Mouse (Mus musculus): ENCODE results near the gene Brca1. TPM values are rescaled to one million over a fixed set of nuclear protein-coding genes. Genes with fewer than 3 reads are reported as not detected.
A peak's percentile ranks its signal among the peaks of the same experiment; 100 is the strongest.
"Not testable (repeated sequence)": the region's sequence is repeated elsewhere in the genome, so short reads cannot be mapped to it uniquely, and the experiment has no call there.

The Brca1 gene
- 3.5 and 3.9 TPM in 2 replicates for total RNA-seq (2021)
- long read RNA-seq: 0 reads

GRCm38 (mm10) chr11:101551751-101552475 lies at the start of gene Brca1, which contains the start of gene Nbr1:
Gene Brca1 (minus strand): TSS chr11:101551955.
Gene Nbr1 (plus strand): TSS chr11:101552149.
- DNase-seq: peak; percentile 92

DNA sequence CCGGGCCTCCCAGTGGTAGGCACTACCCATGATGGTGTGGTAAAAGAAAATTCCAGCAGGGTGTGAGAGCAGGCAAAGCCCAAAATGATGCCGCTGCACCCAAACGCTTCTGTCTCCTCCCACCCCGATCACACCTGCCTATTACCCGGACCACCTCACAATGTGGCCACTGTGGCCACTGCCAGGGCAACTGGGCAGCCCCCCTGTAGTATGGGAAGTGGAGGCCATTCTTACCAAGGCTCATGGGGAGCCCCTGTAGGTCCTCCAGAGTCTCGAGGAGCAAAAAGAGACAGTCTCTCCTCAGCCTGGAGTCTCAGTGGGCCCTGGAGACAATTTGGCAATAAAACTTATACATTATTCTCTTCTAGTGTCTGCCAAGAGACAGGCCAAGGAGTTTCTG lies 47.4 kb upstream of the Brca1 start, which contains the start of gene Gm11634:
Gene Gm11634, minus strand, starts transcription at position 101 of the 400 bp plus-strand sequence.
- no peak for DNase-seq

DNA sequence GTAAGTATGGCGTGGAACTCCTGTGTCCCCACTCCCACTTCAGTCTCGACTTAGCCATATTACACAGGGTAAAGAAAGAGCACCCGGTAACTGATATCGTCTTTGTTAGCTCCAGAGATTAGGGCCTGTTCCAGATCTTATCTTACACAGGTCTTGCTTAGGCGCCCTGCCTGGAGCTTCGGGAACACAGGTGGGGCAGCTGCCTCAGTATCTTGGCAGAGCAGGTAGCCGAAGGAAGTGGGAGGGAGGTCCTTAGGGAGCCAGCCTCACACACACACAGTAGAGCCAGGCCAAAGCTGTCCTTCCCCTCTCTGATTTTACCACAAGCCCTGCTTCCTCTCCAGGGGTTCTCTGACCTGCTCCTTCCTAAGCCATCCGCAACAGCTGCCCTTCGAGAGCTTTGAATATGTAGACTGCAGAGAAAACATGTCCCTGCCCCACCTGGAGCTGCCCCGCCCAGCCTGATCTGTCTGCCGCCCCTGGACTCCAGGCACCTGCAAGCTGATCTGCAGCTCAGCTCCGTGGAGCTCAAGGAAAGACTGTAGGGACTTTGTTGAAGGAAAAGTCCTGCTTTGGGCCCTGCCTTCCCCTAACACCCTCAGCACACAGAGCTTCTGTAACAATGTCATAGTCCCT lies 38.4 kb upstream of the Brca1 start:
- DNase-seq: no peak

- DNase-seq: peak; percentile 56
Measured at GRCm38 (mm10) chr11:101589444-101589843, 37.7 kb upstream of the Brca1 start.

DNA sequence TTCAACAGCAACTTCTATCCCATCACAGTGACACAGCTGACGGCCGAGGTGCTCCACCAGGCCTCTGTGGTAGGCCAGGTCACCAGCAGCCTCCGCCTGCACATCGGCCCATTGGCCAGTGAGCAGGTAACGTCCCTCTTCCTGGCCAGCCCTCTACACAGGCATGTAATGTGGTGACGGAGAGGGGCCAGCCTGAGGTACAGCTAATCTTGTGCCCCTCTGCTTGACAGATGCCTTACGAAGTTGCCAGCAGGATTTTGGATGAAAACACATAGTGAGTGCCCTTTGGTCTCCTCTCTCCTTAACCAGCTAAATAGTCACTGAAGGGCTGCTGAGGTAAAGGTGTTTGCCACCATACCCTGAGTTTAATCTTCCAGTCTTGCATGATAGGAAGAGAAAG lies 37.1 kb upstream of the Brca1 start:
- no peak for DNase-seq

GRCm38 (mm10) chr11:101587676-101588075 lies 35.9 kb upstream of the Brca1 start:
- DNase-seq: no peak

GRCm38 (mm10) chr11:101585805-101586204 lies 34.0 kb upstream of the Brca1 start:
- no peak for DNase-seq

- DNase-seq: not testable (repeated sequence)
Measured at GRCm38 (mm10) chr11:101585031-101585430, 33.3 kb upstream of the Brca1 start.

DNA sequence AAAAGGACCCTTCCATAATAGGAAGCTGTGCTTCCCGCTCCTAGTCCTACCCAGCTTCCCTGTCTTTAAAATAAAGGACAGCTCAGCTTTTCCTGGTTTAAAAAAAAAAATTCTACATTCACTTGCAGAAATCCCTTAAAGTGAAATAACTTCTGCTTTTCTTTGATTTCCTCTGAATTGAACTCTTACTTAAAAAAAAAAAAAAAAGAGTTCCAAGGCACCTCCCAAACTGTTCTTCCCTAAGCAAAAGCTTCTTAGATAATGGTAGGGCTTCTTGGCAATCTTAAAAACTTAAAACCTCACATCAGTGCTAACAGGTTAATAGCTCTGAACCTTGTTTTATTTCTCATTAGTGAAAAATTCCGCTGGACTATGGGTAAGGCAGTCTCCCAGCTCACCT lies 31.4 kb upstream of the Brca1 start:
- DNase-seq: no peak

GRCm38 (mm10) chr11:101582054-101583035 lies 30.6 kb upstream of the Brca1 start, which contains the start of gene Tmem106a:
Gene Tmem106a (plus strand): TSS chr11:101582242.
- DNase-seq: peak; percentile 76

DNA sequence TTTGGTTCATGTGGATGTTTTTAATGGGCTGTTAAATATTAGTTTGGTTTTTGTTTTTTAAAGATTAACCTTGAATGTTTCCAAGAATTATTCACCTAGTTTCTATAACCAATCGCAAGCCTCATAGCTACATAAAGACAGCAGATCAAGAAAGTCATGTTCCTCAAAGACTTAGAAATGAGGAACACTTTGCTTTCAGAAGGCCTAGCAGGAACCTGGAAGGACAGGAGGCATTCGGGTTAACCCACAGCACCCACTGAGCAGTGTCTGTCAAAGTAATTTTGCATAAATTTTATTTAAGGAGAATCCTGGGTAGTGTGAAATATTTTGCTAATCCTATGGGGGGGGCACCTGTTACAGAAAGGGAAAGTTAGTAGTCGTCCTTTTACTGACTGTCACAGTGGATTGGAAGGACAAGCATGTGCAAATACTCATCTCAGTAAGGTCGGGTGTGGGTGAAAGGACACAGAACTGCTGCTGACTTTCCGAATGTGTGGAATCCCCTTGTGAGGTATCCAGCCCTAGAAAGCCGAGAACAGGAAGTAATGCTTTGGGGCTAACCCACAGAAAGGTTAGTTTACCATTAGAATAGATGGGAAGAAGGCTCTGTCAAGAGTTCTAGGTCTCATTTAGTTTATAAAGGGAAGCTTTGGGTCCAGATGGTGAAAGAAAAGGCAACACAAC lies 29.5 kb upstream of the Brca1 start:
- DNase-seq: no peak

DNA sequence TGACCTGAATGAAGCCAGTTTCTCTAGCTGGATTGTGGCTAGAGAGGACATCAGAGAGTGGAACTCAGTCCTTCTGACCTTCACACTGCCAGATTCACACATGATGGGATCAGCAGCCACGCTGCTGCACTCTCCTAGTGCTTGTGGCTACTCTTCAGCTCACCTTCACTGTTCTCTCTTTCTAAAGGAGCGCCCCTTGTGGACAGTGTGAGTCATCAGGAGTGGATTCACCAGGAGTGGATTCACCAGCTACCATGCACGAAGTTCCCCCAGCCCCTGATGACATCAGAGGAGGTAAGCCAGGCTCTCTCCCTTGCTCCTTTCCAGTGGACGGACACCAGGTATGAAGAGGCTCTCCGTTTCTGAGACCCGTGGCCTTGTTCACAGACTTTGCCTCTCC lies 24.4 kb upstream of the Brca1 start:
- no peak for DNase-seq

GRCm38 (mm10) chr11:101568421-101568820 lies 16.7 kb upstream of the Brca1 start:
- DNase-seq: no peak

DNA sequence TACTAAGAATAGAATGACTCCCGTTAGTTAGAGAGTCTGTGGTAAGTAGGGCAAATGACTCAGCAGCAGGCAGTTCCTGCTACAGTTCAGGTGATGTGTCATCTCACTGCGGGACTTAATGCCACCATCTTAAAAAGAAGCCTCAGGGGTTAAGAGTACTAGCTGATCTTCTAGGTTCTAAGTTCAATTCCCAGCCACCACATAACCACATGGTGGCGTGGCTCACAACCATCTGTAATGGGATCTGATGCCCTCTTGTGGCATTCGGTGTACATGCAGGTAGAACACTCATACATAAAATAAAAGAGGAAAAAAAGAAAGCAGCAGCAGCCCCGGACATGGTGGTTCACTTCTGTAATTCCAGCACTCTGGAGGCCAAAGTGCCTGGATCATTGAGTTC lies 10.6 kb upstream of the Brca1 start:
- no peak for DNase-seq

DNA sequence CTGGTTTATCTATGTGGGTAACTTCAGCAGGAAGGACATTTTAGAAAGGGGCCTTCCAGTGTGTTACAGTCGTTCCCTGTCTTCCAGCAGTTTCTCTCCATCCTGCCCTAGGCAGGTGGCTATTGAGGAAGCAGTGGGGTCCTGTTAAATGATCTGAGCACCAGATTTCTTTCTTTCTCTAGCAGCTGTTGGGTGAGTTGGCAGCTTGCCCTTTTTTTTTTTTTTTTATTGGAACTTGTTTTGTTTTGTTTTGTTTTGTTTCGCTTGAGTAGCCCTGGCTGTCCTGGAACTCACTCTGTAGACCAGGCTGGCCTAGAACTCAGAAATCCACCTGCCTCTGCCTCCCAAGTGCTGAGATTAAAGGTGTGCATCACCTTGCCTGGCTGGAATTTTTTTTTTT lies 5.2 kb upstream of the Brca1 start:
- DNase-seq: no peak

- no peak for DNase-seq
Measured at GRCm38 (mm10) chr11:101556541-101556940, 4.8 kb upstream of the Brca1 start.

GRCm38 (mm10) chr11:101553354-101553930 lies 1.7 kb upstream of the Brca1 start:
- DNase-seq: no peak

DNA sequence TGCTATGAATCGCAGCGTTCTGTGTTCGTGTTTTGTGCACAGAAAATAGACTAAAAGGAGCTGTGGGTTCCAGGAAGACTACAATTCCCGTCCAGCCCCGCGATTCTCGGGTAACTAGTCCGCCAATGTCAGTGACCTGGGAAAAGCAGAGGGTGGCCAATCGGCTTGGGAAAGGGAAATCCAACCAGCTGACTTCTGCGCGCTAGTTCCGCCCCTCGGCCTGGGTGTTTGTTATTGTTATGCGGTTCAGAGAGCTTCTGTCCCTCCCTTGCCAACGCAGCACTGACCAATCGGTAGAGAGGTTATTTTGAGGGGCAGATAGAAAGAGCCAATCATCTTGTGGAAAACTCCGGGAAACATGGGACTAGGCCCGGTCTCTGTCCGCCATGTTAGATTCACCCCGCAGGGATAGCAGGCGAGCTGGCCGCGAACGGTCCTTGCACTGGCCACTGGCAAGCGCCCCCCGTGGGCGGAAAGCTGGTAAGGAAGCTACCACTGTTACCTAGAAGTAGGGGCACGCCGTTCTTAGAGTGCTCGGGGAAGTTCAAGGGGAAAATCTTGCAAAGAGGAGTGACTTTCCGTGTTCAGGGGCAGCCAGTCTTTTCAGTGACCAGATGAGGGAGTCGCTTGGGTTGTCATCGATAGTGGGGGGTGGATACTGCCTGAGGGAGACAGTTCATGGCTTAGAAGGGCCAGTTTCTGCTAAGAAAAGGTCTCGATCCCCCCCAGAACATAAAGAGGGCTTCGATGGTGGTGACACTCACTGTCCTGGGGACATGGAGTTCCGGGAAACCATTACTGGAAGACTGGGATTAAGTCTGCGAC lies 933 bp upstream of the Brca1 start:
- peak; percentile 89 for DNase-seq

GRCm38 (mm10) chr11:101548526-101548925 lies 3.2 kb downstream of the Brca1 start:
- DNase-seq: no peak

GRCm38 (mm10) chr11:101544132-101544531 lies 7.6 kb downstream of the Brca1 start:
- no peak for DNase-seq

DNA sequence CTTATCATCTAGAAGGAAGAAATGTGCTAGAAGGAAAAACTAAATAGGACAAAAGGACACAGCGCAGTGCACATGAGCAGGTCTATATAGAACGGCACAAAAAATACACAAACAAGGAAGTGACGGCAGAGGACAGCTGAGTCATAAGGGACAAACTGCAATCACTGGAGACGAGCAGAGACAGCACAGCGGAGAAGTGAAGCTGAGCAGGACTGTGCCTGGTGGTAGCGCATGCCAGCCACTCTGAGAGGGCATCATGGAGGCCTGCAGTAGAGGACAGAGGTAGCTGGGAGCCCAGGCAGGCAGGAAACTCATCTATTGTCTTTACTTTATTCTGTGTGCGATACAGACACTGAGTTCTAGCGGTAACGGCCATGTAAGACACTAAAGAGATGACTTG lies 8.2 kb downstream of the Brca1 start:
- DNase-seq: peak; percentile 10
